Mouse (Mus musculus) lung, postnatal 0 days (tissue): ENCODE data around the gene Aggf1.

ENCODE experiments used
- CTCF ChIP-seq: IDR thresholded peaks from 2 replicates; pipeline ENCODE4 v1.5.1; 2016; ENCODE audit warnings: antibody characterized with exemption, mild to moderate bottlenecking
- EP300 ChIP-seq: IDR thresholded peaks from 2 replicates; pipeline ENCODE4 v1.6.1; 2016; ENCODE audit warnings: antibody characterized with exemption, mild to moderate bottlenecking, control low read depth

DNA sequence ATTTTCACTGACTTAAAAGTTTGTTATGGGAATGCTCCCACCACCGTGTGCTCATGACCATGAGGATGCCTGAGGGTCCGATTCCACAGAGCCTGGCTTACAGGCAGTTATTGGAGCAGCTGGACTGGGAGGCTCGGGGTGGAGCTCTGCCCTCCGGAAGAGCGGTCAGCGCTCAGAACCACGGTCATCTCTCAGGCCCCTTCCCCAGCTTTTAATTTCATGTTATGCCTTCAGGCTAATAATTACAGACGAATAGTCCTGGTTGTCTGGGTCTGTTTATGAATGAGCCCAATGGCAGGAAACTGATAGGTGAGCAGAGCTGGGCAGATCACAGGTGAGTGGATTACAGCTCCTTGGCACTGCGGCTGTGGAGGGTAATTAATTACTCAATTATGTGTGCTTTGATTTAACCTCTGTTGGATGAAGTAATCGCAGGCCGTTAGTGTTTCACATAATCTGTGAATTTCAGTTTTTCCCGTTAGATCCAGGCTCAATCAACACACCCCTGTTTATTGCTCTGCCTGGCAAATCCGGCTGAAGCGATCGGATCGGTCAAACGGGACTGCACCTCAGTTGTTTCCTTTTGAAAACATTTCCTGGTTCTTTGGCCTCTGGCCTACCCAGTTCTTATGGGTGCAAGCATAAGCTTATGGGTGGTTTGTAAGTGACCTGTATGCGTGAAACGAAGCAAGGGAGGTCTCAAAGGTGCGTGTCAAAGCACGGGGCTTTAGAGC is 48.4 kb downstream of the Aggf1 start:
- no peak for TF ChIP-seq CTCF
- TF ChIP-seq EP300, result no peak
